Mouse (Mus musculus) embryonic facial prominence, embryonic 13.5 days (tissue): Measurements from ENCODE around the gene 4931429L15Rik. TPM values are rescaled to one million over a fixed set of nuclear protein-coding genes. Genes with fewer than 3 reads are reported as not detected.

ENCODE experiments used
- ATAC-seq: fragments of 200-750 bp; cut with Nextera tagmentation; 2 replicates; pipeline ENCODE4 v1.8.0; 2017; ENCODE audit warnings: low read depth; ENCODE audit not compliant: insufficient number of reproducible peaks, insufficient read depth, low FRiP score, low TSS enrichment
- H3K27ac ChIP-seq: fragments of 300-500 bp; sonication (generic); 2 replicates; pipeline ENCODE4 v1.5.1; 2015; ENCODE audit warnings: moderate library complexity, mild to moderate bottlenecking, inconsistent platforms
- H3K27me3 ChIP-seq: fragments of 300-500 bp; sonication (generic); 2 replicates; pipeline ENCODE4 v1.6.1; 2015; ENCODE audit warnings: mild to moderate bottlenecking, inconsistent platforms
- H3K36me3 ChIP-seq: fragments of 300-500 bp; sonication (generic); 2 replicates; pipeline ENCODE4 v1.6.1; 2015; ENCODE audit warnings: mild to moderate bottlenecking, inconsistent platforms
- H3K4me1 ChIP-seq: fragments of 300-500 bp; sonication (generic); 2 replicates; pipeline ENCODE4 v1.6.1; 2015; ENCODE audit warnings: inconsistent platforms
- H3K4me2 ChIP-seq: fragments of 300-500 bp; sonication (generic); 2 replicates; pipeline ENCODE4 v1.6.1; 2015; ENCODE audit warnings: moderate library complexity, mild to moderate bottlenecking, inconsistent platforms
- H3K4me3 ChIP-seq: fragments of 300-500 bp; sonication (generic); 2 replicates; pipeline ENCODE4 v1.5.1; 2015; ENCODE audit warnings: mild to moderate bottlenecking, inconsistent platforms
- H3K9ac ChIP-seq: fragments of 300-500 bp; sonication (generic); 2 replicates; pipeline ENCODE4 v1.6.1; 2015; ENCODE audit warnings: mild to moderate bottlenecking, inconsistent platforms
- H3K9me3 ChIP-seq: fragments of 300-500 bp; sonication (generic); 2 replicates; pipeline ENCODE4 v1.6.1; 2016; ENCODE audit warnings: inconsistent platforms
- WGBS: fragments of 180-500 bp; shearing (Covaris S2); methylation state at CpG from one replicate; pipeline ENCODE4 v1.1.7; 2015; ENCODE audit warnings: mixed read lengths; 5-methylcytosine and 5-hydroxymethylcytosine counted together
- polyA plus RNA-seq: library from polyadenylated mRNA; unstranded; fragments of >200 nt; fragmentation: Nextera tagmentation; extraction: Ambion mirVana; gene quantifications from 2 replicates; pipeline ENCODE4 v1.2.1, GENCODE M21; 2015

4931429L15Rik gene
- polyA plus RNA-seq, 1 experiment from 2014 or later = not detected

GRCm38 (mm10) chr9:46282631-46283436 lies 37.0 kb downstream of the 4931429L15Rik start, which contains the start of gene Bud13:
Gene Bud13, plus strand, starts transcription at chr9:46283008.
- Histone ChIP-seq H3K9me3 (no peaks in the 10 kb centered on the region), H3K27ac (peak within 1 kb of the TSS; percentile 91), H3K36me3 (peaks cover 57% of the 10 kb centered on the region), H3K4me2 (peak within 1 kb of the TSS; percentile 63), H3K4me1 (peaks cover 8% of the 10 kb centered on the region), H3K27me3 (no peaks in the 10 kb centered on the region), H3K9ac (peak within 1 kb of the TSS; percentile 96), H3K4me3 (peak within 1 kb of the TSS; percentile 97)
- WGBS = under 1% methylated on average over 55 of the region's 55 CpGs
- peak; percentile 85 for ATAC-seq

GRCm38 (mm10) chr9:46274494-46274893 lies 45.3 kb downstream of the 4931429L15Rik start:
- Histone ChIP-seq H3K36me3 (peaks cover 46% of the 10 kb centered on the region), H3K4me3 (no peak overlapping the region)

GRCm38 (mm10) chr9:46272677-46273454 lies 46.9 kb downstream of the 4931429L15Rik start, which contains the start of gene Zpr1:
Gene Zpr1, plus strand, starts transcription at chr9:46273064.
- no peaks in the 10 kb centered on the region for H3K9me3 ChIP-seq
- peak within 1 kb of the TSS; percentile 69 for H3K27ac ChIP-seq
- H3K27me3 ChIP-seq = peaks cover 30% of the 10 kb centered on the region
- 5% methylated on average over 45 of the region's 45 CpGs for WGBS
- H3K4me2 ChIP-seq = peak within 1 kb of the TSS; percentile 91
- peak within 1 kb of the TSS; percentile 88 for H3K4me3 ChIP-seq
- peak; percentile 81 for ATAC-seq
- H3K9ac ChIP-seq = peak within 1 kb of the TSS; percentile 83
- H3K4me1 ChIP-seq = peaks cover 14% of the 10 kb centered on the region
- peaks cover 35% of the 10 kb centered on the region for H3K36me3 ChIP-seq

More at GRCm38 (mm10) chr9:46274494-46274893, 45.3 kb downstream of the 4931429L15Rik start:
- no peak overlapping the region for H3K9ac ChIP-seq
- peaks cover 21% of the 10 kb centered on the region for H3K27me3 ChIP-seq
- H3K9me3 ChIP-seq = no peaks in the 10 kb centered on the region
- no peak overlapping the region for H3K27ac ChIP-seq
- 86% methylated on average over 9 of the region's 9 CpGs for WGBS
- ATAC-seq = no peak
- no peak overlapping the region for H3K4me2 ChIP-seq
- H3K4me1 ChIP-seq = peaks cover 14% of the 10 kb centered on the region

GRCm38 (mm10) chr9:46272070-46272469 lies 47.7 kb downstream of the 4931429L15Rik start:
- Histone ChIP-seq H3K9me3 (no peaks in the 10 kb centered on the region), H3K27me3 (peaks cover 30% of the 10 kb centered on the region), H3K27ac (no peak overlapping the region), H3K4me3 (0 out of 2 replicates have a peak overlapping the region, but pooled peaks have one; percentile 88), H3K4me2 (no peak overlapping the region), H3K36me3 (peaks cover 27% of the 10 kb centered on the region), H3K9ac (no peak overlapping the region), H3K4me1 (peaks cover 14% of the 10 kb centered on the region)
- no peak for ATAC-seq
- WGBS = 85% methylated on average over 9 of the region's 9 CpGs

- ATAC-seq = no peak
- Histone ChIP-seq H3K4me1 (peaks cover 14% of the 10 kb centered on the region), H3K9me3 (no peaks in the 10 kb centered on the region), H3K27me3 (peaks cover 30% of the 10 kb centered on the region), H3K4me3 (no peak overlapping the region), H3K36me3 (peaks cover 14% of the 10 kb centered on the region), H3K4me2 (no peak overlapping the region), H3K27ac (no peak overlapping the region), H3K9ac (no peak overlapping the region)
- WGBS = 94% methylated on average over 4 of the region's 4 CpGs
Measured at GRCm38 (mm10) chr9:46270782-46271181, 49.0 kb downstream of the 4931429L15Rik start.

- WGBS = 89% methylated on average over 5 of the region's 5 CpGs
- no peak overlapping the region for H3K4me3 ChIP-seq
- H3K27me3 ChIP-seq = peaks cover 30% of the 10 kb centered on the region
- ATAC-seq = no peak
- no peak overlapping the region for H3K27ac ChIP-seq
- no peaks in the 10 kb centered on the region for H3K36me3 ChIP-seq
- H3K9me3 ChIP-seq = no peaks in the 10 kb centered on the region
- H3K4me1 ChIP-seq = peaks cover 14% of the 10 kb centered on the region
- no peak overlapping the region for H3K9ac ChIP-seq
- H3K4me2 ChIP-seq = no peak overlapping the region
Measured at GRCm38 (mm10) chr9:46269125-46269524, 50.7 kb downstream of the 4931429L15Rik start.

- Histone ChIP-seq H3K4me3 (no peak within 1 kb of the TSS), H3K9me3 (no peaks in the 10 kb centered on the region), H3K4me2 (no peak within 1 kb of the TSS), H3K9ac (no peak within 1 kb of the TSS), H3K27me3 (peaks cover 30% of the 10 kb centered on the region), H3K4me1 (peaks cover 8% of the 10 kb centered on the region), H3K36me3 (no peaks in the 10 kb centered on the region), H3K27ac (no peak within 1 kb of the TSS)
- no peak for ATAC-seq
- WGBS = 53% methylated on average over 7 of the region's 7 CpGs
Measured at GRCm38 (mm10) chr9:46268343-46268873, 51.4 kb downstream of the 4931429L15Rik start, which contains the start of gene Apoa5. Gene Apoa5, plus strand, starts transcription at chr9:46268633.

- H3K9ac ChIP-seq = no peak overlapping the region
- no peaks in the 10 kb centered on the region for H3K4me1 ChIP-seq
- no peaks in the 10 kb centered on the region for H3K9me3 ChIP-seq
- 86% methylated on average over 7 of the region's 7 CpGs for WGBS
- ATAC-seq = no peak
- H3K27ac ChIP-seq = no peak overlapping the region
- H3K36me3 ChIP-seq = no peaks in the 10 kb centered on the region
- no peak overlapping the region for H3K4me3 ChIP-seq
- H3K27me3 ChIP-seq = no peaks in the 10 kb centered on the region
- H3K4me2 ChIP-seq = no peak overlapping the region
Measured at GRCm38 (mm10) chr9:46261131-46261530, 58.7 kb downstream of the 4931429L15Rik start.

GRCm38 (mm10) chr9:46259111-46259510 lies 60.7 kb downstream of the 4931429L15Rik start:
- no peak for ATAC-seq
- H3K27me3 ChIP-seq = no peaks in the 10 kb centered on the region
- H3K9me3 ChIP-seq = no peaks in the 10 kb centered on the region
- H3K4me1 ChIP-seq = no peaks in the 10 kb centered on the region
- no peaks in the 10 kb centered on the region for H3K36me3 ChIP-seq
- H3K4me3 ChIP-seq = no peak overlapping the region
- no peak overlapping the region for H3K27ac ChIP-seq
- 88% methylated on average over 6 of the region's 6 CpGs for WGBS
- H3K4me2 ChIP-seq = no peak overlapping the region
- H3K9ac ChIP-seq = no peak overlapping the region

GRCm38 (mm10) chr9:46257546-46257945 lies 62.2 kb downstream of the 4931429L15Rik start:
- 80% methylated on average over 3 of the region's 3 CpGs for WGBS

GRCm38 (mm10) chr9:46256658-46257385 lies 63.0 kb downstream of the 4931429L15Rik start:
- no peak overlapping the region for H3K9ac ChIP-seq
- WGBS = 90% methylated on average over 10 of the region's 10 CpGs
- H3K36me3 ChIP-seq = no peaks in the 10 kb centered on the region
- H3K4me3 ChIP-seq = no peak overlapping the region
- H3K27ac ChIP-seq = no peak overlapping the region
- H3K27me3 ChIP-seq = no peaks in the 10 kb centered on the region
- ATAC-seq = no peak
- no peaks in the 10 kb centered on the region for H3K4me1 ChIP-seq
- H3K9me3 ChIP-seq = no peaks in the 10 kb centered on the region
- no peak overlapping the region for H3K4me2 ChIP-seq

More at GRCm38 (mm10) chr9:46257546-46257945, 62.2 kb downstream of the 4931429L15Rik start:
- no peak for ATAC-seq
- H3K27ac ChIP-seq = no peak overlapping the region
- no peak overlapping the region for H3K4me3 ChIP-seq
- H3K9me3 ChIP-seq = no peaks in the 10 kb centered on the region
- no peaks in the 10 kb centered on the region for H3K36me3 ChIP-seq
- no peak overlapping the region for H3K4me2 ChIP-seq
- no peak overlapping the region for H3K9ac ChIP-seq
- H3K4me1 ChIP-seq = no peaks in the 10 kb centered on the region
- H3K27me3 ChIP-seq = no peaks in the 10 kb centered on the region
